20 mouse cellular contexts compared by ENCODE assay signal in the genomic region with DNA sequence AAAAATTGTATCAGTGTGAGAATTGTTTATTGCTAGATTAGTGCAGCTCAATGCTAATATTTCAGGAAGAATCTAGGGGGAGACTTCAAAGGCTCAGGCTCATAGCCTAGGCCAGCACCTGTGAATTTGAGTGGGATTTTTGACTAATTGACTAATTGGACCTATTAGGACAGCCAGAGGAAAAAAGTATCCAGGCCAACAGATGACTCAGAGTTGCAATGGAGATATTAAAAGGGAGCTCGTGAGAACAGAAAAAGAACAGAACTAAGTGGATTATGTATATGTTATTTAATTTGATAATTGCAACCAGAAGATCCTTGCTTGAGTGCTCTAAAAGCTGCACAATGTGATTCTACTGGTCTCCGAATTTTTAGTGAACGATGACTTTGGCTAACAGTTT. TPM values are rescaled to one million over a fixed set of nuclear protein-coding genes. Genes with fewer than 3 reads are reported as not detected.
DNase-seq lines count a peak whose midpoint lies in the region.
"Had no signal": no experiment of that assay in that cellular context is flagged by ENCODE, and none has a peak within 500 bp of the region (broad histone marks: within the 10 kb centered on the region; RNA-seq: fewer than 3 reads in every experiment).

No protein-coding gene starts in this region.

- DNase-seq in heart, adult 11 months = peak; percentile 57
- DNase-seq in heart, adult 8-10 months (ENCODE audit: low spot score) = no peak
- DNase-seq in MN1 (ENCODE audit: low spot score) (peak; percentile 59), liver (no peak)
- peak; percentile 7 for DNase-seq in Muller cell, postnatal 12 days (ENCODE audit: inconsistent ontology term)
- no peak for DNase-seq in urinary bladder, postnatal 36 days (ENCODE audit: low spot score in 2 of 2)
- DNase-seq: adrenal gland, adult 2 months; adrenal gland, adult 8-10 months; adrenal gland, postnatal 10 days; adrenal gland, postnatal 14 days; adrenal gland, postnatal 25 days; adrenal gland, postnatal 36 days; B cell, adult 2 months; cerebellum, adult 11 months; cerebellum, adult 11-12 months; cerebellum, adult 18-20 months; cerebellum, adult 2 months; cerebellum, adult 8-10 months had no signal

RNA-seq across cellular contexts. Expression of a gene that starts 3.7 kb away (rescaled TPM):
- total RNA-seq in heart, adult 8-10 months (2022) = under 1 TPM; 0.14 to 0.35 (median 0.28) TPM
- total RNA-seq: CH12.LX, MEL had no signal

Comparison
In these comparisons a context has a peak if more than half of its experiments do, and no peak if none do; other contexts are left out.
1. DNase-seq: peak in heart, adult 11 months (single experiment), MN1 (single experiment) and Muller cell, postnatal 12 days (single experiment); none in heart, adult 8-10 months (single experiment), liver (single experiment) and urinary bladder, postnatal 36 days (0 of 2).